Mouse (Mus musculus) CH12.LX (cell line): ENCODE measurements around the gene Zfp605.

Experiments used
- CTCF ChIP-seq, 2 experiments: IDR thresholded peaks in 1 of 2; conservative IDR thresholded peaks in 1 of 2; 2 replicates each; pipeline ENCODE4 v1.5.1; 2011 to 2012; ENCODE audit warnings: low read depth in 2 of 2, low read length in 2 of 2, improper control_type of control experiment in 1 of 2, inconsistent platforms in 1 of 2, mild to moderate bottlenecking in 1 of 2, moderate library complexity in 1 of 2
- E2F4 ChIP-seq: IDR thresholded peaks from 2 replicates; pipeline ENCODE4 v1.6.1; 2011; ENCODE audit warnings: low read depth, low read length, improper control_type of control experiment; ENCODE audit not compliant: insufficient replicate concordance
- ETS1 ChIP-seq: conservative IDR thresholded peaks from 2 replicates; pipeline ENCODE4 v1.6.1; 2012; ENCODE audit warnings: low read depth, mild to moderate bottlenecking, inconsistent platforms, low read length, improper control_type of control experiment, moderate library complexity
- MAFK ChIP-seq: IDR thresholded peaks from 2 replicates; pipeline ENCODE4 v1.6.1; 2011; ENCODE audit warnings: low read length, improper control_type of control experiment; ENCODE audit not compliant: insufficient replicate concordance
- MAX ChIP-seq: IDR thresholded peaks from 2 replicates; pipeline ENCODE4 v1.6.1; 2011; ENCODE audit warnings: low read length, improper control_type of control experiment
- MAZ ChIP-seq: IDR thresholded peaks from 2 replicates; pipeline ENCODE4 v1.6.1; 2012; ENCODE audit warnings: low read depth, mild to moderate bottlenecking, inconsistent platforms, low read length, improper control_type of control experiment, moderate library complexity
- MXI1 ChIP-seq: IDR thresholded peaks from 2 replicates; pipeline ENCODE4 v1.6.1; 2011; ENCODE audit warnings: mild to moderate bottlenecking, low read depth, low read length, improper control_type of control experiment
- MYC ChIP-seq: IDR thresholded peaks from 2 replicates; pipeline ENCODE4 v1.6.1; 2011; ENCODE audit warnings: low read depth, mild to moderate bottlenecking, improper control_type of control experiment, low read length
- TCF12 ChIP-seq: IDR thresholded peaks from 2 replicates; pipeline ENCODE4 v1.6.1; 2014; ENCODE audit warnings: low read depth, mild to moderate bottlenecking, inconsistent platforms, low read length, improper control_type of control experiment
- ZKSCAN1 ChIP-seq: IDR thresholded peaks from 2 replicates; pipeline ENCODE4 v1.6.1; 2012; ENCODE audit warnings: low read depth, inconsistent platforms, low read length, improper control_type of control experiment, borderline replicate concordance

DNA sequence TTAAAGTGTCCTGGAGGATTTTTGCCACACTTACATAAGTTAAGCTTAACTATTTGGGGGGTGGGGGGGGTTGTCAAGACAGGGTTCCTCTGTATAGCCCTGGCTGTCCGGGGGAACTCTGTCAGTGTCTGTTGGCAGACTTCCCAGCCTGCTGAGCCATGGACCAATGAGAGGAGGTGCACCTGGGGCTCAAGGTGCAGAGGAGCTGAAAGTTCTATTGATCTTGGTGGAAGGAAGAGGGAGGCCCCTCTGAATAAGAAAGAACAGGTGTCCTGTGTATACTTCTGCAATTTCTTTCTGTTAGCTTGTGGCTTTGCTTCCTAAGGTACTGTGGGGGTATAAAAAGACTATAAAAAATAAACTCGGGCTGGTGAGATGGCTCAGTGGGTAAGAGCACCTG lies 18.3 kb upstream of the Zfp605 start:
- TF ChIP-seq E2F4 (no peak), MYC (no peak), MAX (no peak), MAZ (no peak), TCF12 (no peak), MAFK (no peak), ETS1 (no peak), MXI1 (no peak), ZKSCAN1 (no peak), CTCF (conservative IDR thresholded peaks at IDR 0.05 in 1 of 2, IDR thresholded peaks at IDR 0.05 in 1 of 2; ENCODE audit: low read depth in 2 of 2, low read length in 2 of 2) (no peak)
